ENCODE assay signal across 8 mouse cellular contexts in the genomic region with DNA sequence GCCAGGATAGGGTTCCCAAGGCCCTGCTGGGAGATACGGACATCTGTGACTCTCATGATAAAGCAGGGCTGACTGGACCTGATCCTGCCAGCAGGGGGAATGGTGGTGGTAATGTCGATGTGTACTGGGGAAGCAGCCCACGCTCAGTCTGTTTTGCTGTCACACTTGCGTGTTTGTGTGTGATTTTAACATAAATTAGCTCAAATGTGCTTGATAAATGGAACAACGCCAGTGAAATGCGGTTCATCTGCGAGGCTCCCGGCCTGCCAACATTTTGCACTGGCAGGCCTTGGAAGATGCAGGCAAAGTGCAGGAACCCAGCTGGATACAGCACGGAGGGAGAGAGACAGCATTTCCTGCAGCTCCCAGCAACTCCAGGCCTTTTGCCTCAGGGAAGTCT.
DNase-seq lines count a peak whose midpoint lies in the region; ATAC-seq and TF ChIP-seq lines count a peak whose summit lies in the region.

No protein-coding gene starts in this region.

- no peaks in the 10 kb centered on the region for H3K36me3 ChIP-seq in liver, postnatal 0 days (replicated peaks; ENCODE audit: insufficient read depth, low read length)
- H3K36me3 ChIP-seq in liver, embryonic 12.5 days: no peaks in the 10 kb centered on the region
- H3K36me3 ChIP-seq in heart, embryonic 15.5 days: no peaks in the 10 kb centered on the region

- WGBS in liver, postnatal 0 days (ENCODE audit: insufficient replicate concordance): 53% methylated on average over 9 of the region's 9 CpGs
- WGBS in liver, embryonic 12.5 days (ENCODE audit: insufficient replicate concordance): 43% methylated on average over 9 of the region's 9 CpGs
- WGBS in heart, embryonic 15.5 days: 32% methylated on average over 9 of the region's 9 CpGs

- DNase-seq in liver, postnatal 0 days: no peak
- DNase-seq in cerebellum, postnatal 10 days: peak; percentile 79 to 82
- peak; percentile 59 for DNase-seq in left cerebral cortex, postnatal 36 days (ENCODE audit: low spot score in 2 of 2)
- peak; percentile 47 for DNase-seq in right cerebral cortex, postnatal 4 days
- no peak for DNase-seq in urinary bladder, postnatal 10 days (ENCODE audit: low spot score)
- no peak for DNase-seq in adrenal gland, postnatal 25 days

- no peak for TF ChIP-seq EP300 in liver, postnatal 0 days (IDR thresholded peaks at IDR 0.05; ENCODE audit: low read depth)

- no peak overlapping the region for H3K4me3 ChIP-seq in liver, postnatal 0 days (ENCODE audit: low read depth, low read length)
- no peak overlapping the region for H3K4me3 ChIP-seq in liver, embryonic 12.5 days
- no peak overlapping the region for H3K4me3 ChIP-seq in heart, embryonic 15.5 days

- peak; percentile 29; the same call in 1 of the 2 replicates for TF ChIP-seq CTCF in liver, postnatal 0 days (IDR thresholded peaks at IDR 0.05; ENCODE audit: low read depth)

- intact Hi-C loops in left cerebral cortex, postnatal 36 days (cut with DNase I): loop anchor here (2.0 to 5.0 kb wide), 2 partner anchors 159 to 413 kb away; partner anchors contain the start of gene Spon1

- ATAC-seq in liver, postnatal 0 days: no peak
- ATAC-seq in liver, embryonic 12.5 days: no peak
- ATAC-seq in heart, embryonic 15.5 days (replicated peaks; ENCODE audit: insufficient number of reproducible peaks, insufficient read depth, low FRiP score, low read depth): no peak

- no peak overlapping the region for H3K9ac ChIP-seq in liver, postnatal 0 days (replicated peaks)
- no peak overlapping the region for H3K9ac ChIP-seq in liver, embryonic 12.5 days
- no peak overlapping the region for H3K9ac ChIP-seq in heart, embryonic 15.5 days

- no peaks in the 10 kb centered on the region for H3K9me3 ChIP-seq in liver, postnatal 0 days (ENCODE audit: low read length)
- H3K9me3 ChIP-seq in liver, embryonic 12.5 days (replicated peaks): no peaks in the 10 kb centered on the region
- H3K9me3 ChIP-seq in heart, embryonic 15.5 days (replicated peaks): no peaks in the 10 kb centered on the region

- H3K4me1 ChIP-seq in liver, postnatal 0 days (ENCODE audit: insufficient read depth): peaks cover 5% of the 10 kb centered on the region
- H3K4me1 ChIP-seq in liver, embryonic 12.5 days: no peaks in the 10 kb centered on the region
- 0 out of 2 replicates have a peak, but pooled peaks cover 2% of the 10 kb centered on the region for H3K4me1 ChIP-seq in heart, embryonic 15.5 days (replicated peaks)

- no peak overlapping the region for H3K27ac ChIP-seq in liver, postnatal 0 days (ENCODE audit: low read depth)
- H3K27ac ChIP-seq in liver, embryonic 12.5 days: no peak overlapping the region
- no peak overlapping the region for H3K27ac ChIP-seq in heart, embryonic 15.5 days

- no peak overlapping the region for H3K4me2 ChIP-seq in liver, postnatal 0 days (ENCODE audit: low read depth, low read length)
- H3K4me2 ChIP-seq in liver, embryonic 12.5 days: no peak overlapping the region
- peak overlapping the region; percentile 36; the same call in 1 of the 2 replicates for H3K4me2 ChIP-seq in heart, embryonic 15.5 days

- no peaks in the 10 kb centered on the region for H3K27me3 ChIP-seq in liver, postnatal 0 days (ENCODE audit: insufficient read depth, low read length)
- H3K27me3 ChIP-seq in liver, embryonic 12.5 days (replicated peaks): no peaks in the 10 kb centered on the region
- H3K27me3 ChIP-seq in heart, embryonic 15.5 days: no peaks in the 10 kb centered on the region

Comparison
In these comparisons a context has a peak if more than half of its experiments do, and no peak if none do; other contexts are left out.
1. DNase-seq: peak in cerebellum, postnatal 10 days (2 of 2), left cerebral cortex, postnatal 36 days (2 of 2) and right cerebral cortex, postnatal 4 days (single experiment); none in liver, postnatal 0 days (single experiment), urinary bladder, postnatal 10 days (single experiment) and adrenal gland, postnatal 25 days (single experiment).